Mouse (Mus musculus) G1E (cell line): ENCODE results near the gene Ubr2. TPM values are rescaled to one million over a fixed set of nuclear protein-coding genes. Genes with fewer than 3 reads are reported as not detected.

Experiments used
- ATAC-seq: 2 replicates; pipeline ENCODE4 v1.8.0; 2016; ENCODE audit warnings: mild to moderate bottlenecking; ENCODE audit not compliant: insufficient number of reproducible peaks, poor library complexity, low FRiP score, severe bottlenecking; ENCODE audit errors: extremely low read depth
- DNase-seq: peaks from one replicate; pipeline ENCODE4 v3.0.0; 2012; ENCODE audit warnings: low spot score
- H3K27me3 ChIP-seq: 2 replicates; pipeline ENCODE4 v1.6.1; 2012; ENCODE audit warnings: mild to moderate bottlenecking, low read length, inconsistent platforms; ENCODE audit not compliant: insufficient read depth
- H3K36me3 ChIP-seq: replicated peaks from 2 replicates; pipeline ENCODE3; 2012; ENCODE audit warnings: mild to moderate bottlenecking, inconsistent platforms
- H3K4me1 ChIP-seq: 2 replicates; pipeline ENCODE4 v1.6.1; 2012; ENCODE audit warnings: low read depth, low read length, inconsistent platforms, mixed read lengths; ENCODE audit not compliant: insufficient read depth
- H3K4me3 ChIP-seq: 2 replicates; pipeline ENCODE4 v1.5.1; 2012; ENCODE audit warnings: low read depth, mild to moderate bottlenecking, inconsistent platforms, low read length, moderate library complexity, mixed read lengths
- H3K9me3 ChIP-seq: replicated peaks from 2 replicates; pipeline ENCODE4 v1.6.1; 2012; ENCODE audit warnings: inconsistent platforms
- CTCF ChIP-seq: IDR thresholded peaks from 2 replicates; pipeline ENCODE4 v1.5.1; 2012; ENCODE audit warnings: low read depth, low read length, inconsistent platforms, mixed read lengths
- GATA1 ChIP-seq: IDR thresholded peaks from 2 replicates; pipeline ENCODE4 v1.6.1; 2012; ENCODE audit warnings: borderline replicate concordance, low read length, inconsistent platforms, mixed read lengths
- GATA2 ChIP-seq: IDR thresholded peaks from 2 replicates; pipeline ENCODE4 v1.6.1; 2012; ENCODE audit warnings: low read depth, low read length, inconsistent platforms, borderline replicate concordance
- POLR2AphosphoS5 ChIP-seq: IDR thresholded peaks from 2 replicates; pipeline ENCODE4 v1.6.1; 2012; ENCODE audit warnings: low read depth, low read length, inconsistent platforms; ENCODE audit not compliant: insufficient replicate concordance
- TAL1 ChIP-seq: conservative IDR thresholded peaks from 2 replicates; pipeline ENCODE4 v1.6.1; 2012; ENCODE audit warnings: low read depth, low read length, inconsistent platforms, mixed read lengths
- polyA plus RNA-seq: library from polyadenylated mRNA; stranded (reverse); fragments of >175 nt; gene quantifications from 2 replicates; pipeline ENCODE4 v1.2.3, GENCODE M21; 2012
- total RNA-seq, 2 experiments: library from RNA; stranded (forward) in 1 of 2; stranded (reverse) in 1 of 2; fragments of 200-1000 nt in 1 of 2; fragments of >200 nt in 1 of 2; fragmentation: Nextera tagmentation in 1 of 2; gene quantifications; 2 replicates each; pipeline ENCODE4 v1.2.3; 2014 to 2017

Ubr2 gene
- total and polyA plus RNA-seq, 3 experiments = 14.6 to 116 (median 51.4) TPM

DNA sequence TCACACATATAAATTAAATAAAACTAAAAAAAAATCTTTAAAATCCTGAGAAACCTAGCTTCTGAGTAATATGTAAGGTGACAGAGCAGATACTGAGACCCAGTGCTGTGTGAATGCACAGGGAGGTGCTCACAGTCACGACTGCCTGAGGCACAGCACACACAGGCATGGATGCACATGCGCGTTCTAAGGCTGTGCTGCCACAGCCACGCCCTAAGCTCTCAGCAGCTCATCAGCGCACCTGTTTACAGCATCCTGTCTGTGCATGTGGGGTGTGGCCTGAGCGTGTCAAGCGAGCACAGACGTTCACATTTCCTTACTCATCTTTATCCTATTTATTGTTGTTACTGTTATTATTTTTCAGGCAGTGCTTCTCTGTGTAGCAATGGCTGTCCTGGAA is 69.9 kb downstream of the Ubr2 start:
- H3K4me1 ChIP-seq = no peaks in the 10 kb centered on the region; the same call in 1 of the 2 replicates
- H3K36me3 ChIP-seq = peaks cover 99% of the 10 kb centered on the region
- ATAC-seq (no peak), DNase-seq (no peak)
- no peak overlapping the region for H3K4me3 ChIP-seq
- H3K9me3 ChIP-seq = no peaks in the 10 kb centered on the region
- H3K27me3 ChIP-seq = no peaks in the 10 kb centered on the region
- TF ChIP-seq POLR2AphosphoS5 (no peak), GATA2 (no peak), TAL1 (no peak), GATA1 (no peak), CTCF (no peak)

DNA sequence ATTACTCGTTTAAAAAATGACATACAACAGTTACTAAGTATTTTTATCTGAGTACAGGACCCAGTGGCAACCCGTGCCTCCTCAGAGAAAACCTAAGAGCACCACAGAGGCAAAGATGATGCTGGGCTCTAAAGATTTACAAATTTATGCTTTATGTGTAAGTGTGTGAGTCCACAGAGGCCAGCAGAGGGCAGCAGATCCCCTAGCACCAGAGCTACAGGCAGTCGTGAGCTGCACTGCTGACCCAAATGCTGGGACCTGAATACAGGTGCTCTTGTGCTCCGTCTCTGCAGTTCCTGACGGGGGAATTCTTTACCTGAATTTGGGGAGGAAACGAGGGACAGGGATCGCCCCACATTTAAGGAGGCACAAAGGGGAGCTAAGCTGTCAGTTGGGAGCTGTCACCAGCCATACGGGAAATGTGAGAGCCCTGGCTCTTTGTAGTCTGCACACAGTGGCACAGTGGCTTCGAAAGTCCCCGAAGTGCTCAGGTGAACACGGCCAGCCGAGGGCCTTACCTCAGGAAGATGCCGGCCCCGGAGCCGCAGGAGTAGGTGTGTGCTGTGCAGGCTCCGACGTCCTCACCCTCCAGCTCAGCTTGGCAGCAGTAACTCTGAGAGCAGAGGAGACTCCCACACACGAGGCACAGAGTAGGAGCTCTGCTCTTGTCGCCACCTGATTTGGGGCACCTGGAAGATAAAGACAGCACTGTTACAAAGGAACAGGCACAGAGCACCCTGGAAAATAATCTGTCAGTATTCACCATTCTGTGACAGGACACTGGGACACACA is 76.6 kb downstream of the Ubr2 start:
- Histone ChIP-seq H3K4me3 (no peak overlapping the region), H3K9me3 (no peaks in the 10 kb centered on the region), H3K36me3 (peaks cover 99% of the 10 kb centered on the region), H3K4me1 (peaks cover 6% of the 10 kb centered on the region), H3K27me3 (no peaks in the 10 kb centered on the region)
- DNase-seq (peak; percentile 37), ATAC-seq (no peak)
- TF ChIP-seq CTCF = peak; percentile 72
- no peak for TF ChIP-seq GATA1

DNA sequence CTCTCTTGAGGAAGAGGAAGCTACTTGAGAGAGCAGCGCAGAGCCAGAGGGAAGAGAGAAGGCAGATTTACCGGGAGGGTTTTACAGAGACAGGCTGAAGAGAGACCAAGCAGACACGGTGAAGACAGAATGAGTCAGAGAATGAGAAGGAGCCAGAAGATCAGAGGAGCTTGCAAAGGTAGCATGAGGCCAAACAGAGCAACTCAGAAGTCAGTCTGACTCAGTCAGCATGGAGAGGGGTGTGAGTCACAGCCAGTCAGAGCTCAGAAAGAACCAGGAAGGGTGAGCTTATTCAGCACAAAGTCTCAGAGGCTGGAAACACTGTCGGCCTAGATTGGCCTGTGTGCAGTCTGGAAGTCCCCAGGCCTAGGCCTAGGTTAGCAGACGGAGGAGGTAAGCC is 77.4 kb downstream of the Ubr2 start:
- Histone ChIP-seq H3K27me3 (no peaks in the 10 kb centered on the region), H3K4me3 (no peak overlapping the region), H3K9me3 (no peaks in the 10 kb centered on the region), H3K36me3 (peaks cover 99% of the 10 kb centered on the region), H3K4me1 (peaks cover 6% of the 10 kb centered on the region)
- TF ChIP-seq CTCF (no peak), TAL1 (no peak), GATA1 (no peak), GATA2 (no peak), POLR2AphosphoS5 (no peak)
- ATAC-seq (no peak), DNase-seq (no peak)

DNA sequence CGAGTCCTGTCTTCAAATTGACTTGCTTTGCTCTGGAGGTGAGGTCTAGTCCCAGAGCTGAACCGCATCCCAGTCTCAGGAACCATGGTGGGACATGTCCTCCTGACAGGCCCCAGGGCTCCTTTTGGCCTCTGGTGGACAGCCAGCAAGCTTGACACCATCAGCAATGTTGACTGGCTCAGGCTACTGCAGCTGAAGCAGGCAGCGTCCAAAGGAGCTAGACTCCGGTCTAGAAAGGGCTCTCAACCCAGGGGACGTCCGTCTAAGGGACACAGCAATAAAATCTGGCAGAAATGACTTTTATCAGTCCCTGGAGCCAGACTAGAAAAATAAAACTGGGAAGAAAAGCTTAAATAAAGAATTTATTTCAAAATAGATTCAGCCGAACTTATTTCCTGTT is 80.5 kb downstream of the Ubr2 start:
- Histone ChIP-seq H3K4me1 (peaks cover 6% of the 10 kb centered on the region), H3K4me3 (no peak overlapping the region), H3K9me3 (no peaks in the 10 kb centered on the region), H3K36me3 (peaks cover 76% of the 10 kb centered on the region), H3K27me3 (no peaks in the 10 kb centered on the region)
- no peak for DNase-seq
- ATAC-seq = no peak
- no peak for TF ChIP-seq TAL1
- no peak for TF ChIP-seq GATA1
- no peak for TF ChIP-seq GATA2
- TF ChIP-seq POLR2AphosphoS5 = no peak
- TF ChIP-seq CTCF = no peak

- peaks cover 6% of the 10 kb centered on the region for H3K4me1 ChIP-seq
- ATAC-seq (no peak), DNase-seq (no peak)
- no peak overlapping the region for H3K4me3 ChIP-seq
- peaks cover 70% of the 10 kb centered on the region for H3K36me3 ChIP-seq
- TF ChIP-seq GATA1 (no peak), TAL1 (no peak), CTCF (no peak), GATA2 (no peak), POLR2AphosphoS5 (no peak)
- no peaks in the 10 kb centered on the region for H3K9me3 ChIP-seq
- H3K27me3 ChIP-seq = no peaks in the 10 kb centered on the region
Measured at GRCm38 (mm10) chr17:46929277-46929676, 81.1 kb downstream of the Ubr2 start.

DNA sequence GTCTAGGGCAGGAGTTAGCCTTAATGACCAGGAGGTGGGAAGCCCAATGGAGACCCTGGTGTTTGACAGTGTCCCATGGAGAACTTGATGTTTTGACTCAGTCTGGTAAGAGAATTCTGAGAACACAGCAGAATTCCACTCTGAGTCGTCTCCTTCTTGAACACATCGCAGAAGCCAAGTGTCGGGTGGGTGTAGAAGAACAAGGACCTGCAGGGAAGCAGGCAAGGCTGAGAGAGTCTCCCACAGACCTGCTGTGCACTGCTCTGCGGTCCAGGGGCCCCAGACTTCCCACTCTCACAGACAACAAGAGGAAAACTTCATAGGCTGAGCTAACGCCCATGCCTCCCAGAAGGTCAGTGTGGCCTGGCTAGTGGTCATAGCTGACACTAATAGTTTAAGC is 82.6 kb downstream of the Ubr2 start:
- TF ChIP-seq TAL1 = no peak
- TF ChIP-seq POLR2AphosphoS5 = no peak
- no peak for TF ChIP-seq GATA1
- no peak for TF ChIP-seq CTCF
- TF ChIP-seq GATA2 = no peak
- H3K4me1 ChIP-seq = peaks cover 6% of the 10 kb centered on the region
- H3K36me3 ChIP-seq = peaks cover 55% of the 10 kb centered on the region
- DNase-seq (no peak), ATAC-seq (no peak)
- no peak overlapping the region for H3K4me3 ChIP-seq
- no peaks in the 10 kb centered on the region; the same call in 1 of the 2 replicates for H3K27me3 ChIP-seq
- H3K9me3 ChIP-seq = no peaks in the 10 kb centered on the region

DNA sequence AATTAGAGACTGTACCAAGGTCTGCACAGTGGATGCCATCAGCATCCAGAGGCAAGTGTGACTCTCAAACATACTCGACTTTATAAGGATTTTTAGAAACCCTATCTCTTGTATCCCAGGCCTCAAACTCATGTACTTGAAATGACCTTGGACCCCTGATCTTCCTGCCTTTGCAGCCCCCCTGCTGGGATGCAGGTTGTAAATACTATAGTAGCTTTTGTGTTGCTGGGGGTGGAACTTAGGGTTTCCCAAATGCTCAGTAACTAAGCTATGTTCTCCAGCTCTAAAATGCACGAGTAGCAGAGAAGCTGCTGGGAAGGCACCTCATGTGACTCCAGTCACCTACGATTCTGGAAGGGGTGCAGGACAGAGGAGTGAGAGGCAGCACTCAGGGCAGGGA is 83.4 kb downstream of the Ubr2 start:
- DNase-seq (no peak), ATAC-seq (no peak)
- TF ChIP-seq GATA2 (no peak), CTCF (no peak), POLR2AphosphoS5 (no peak), GATA1 (no peak), TAL1 (no peak)
- Histone ChIP-seq H3K27me3 (no peaks in the 10 kb centered on the region; the same call in 1 of the 2 replicates), H3K36me3 (peaks cover 47% of the 10 kb centered on the region), H3K9me3 (no peaks in the 10 kb centered on the region), H3K4me3 (no peak overlapping the region), H3K4me1 (peaks cover 6% of the 10 kb centered on the region)
